Mouse (Mus musculus): ENCODE results near the gene Fry. TPM values are rescaled to one million over a fixed set of nuclear protein-coding genes. Genes with fewer than 3 reads are reported as not detected.
A peak's percentile ranks its signal among the peaks of the same experiment; 100 is the strongest.

Fry gene
- polyA plus RNA-seq, 1 experiment from 2014 or later: 3.2 TPM

DNA sequence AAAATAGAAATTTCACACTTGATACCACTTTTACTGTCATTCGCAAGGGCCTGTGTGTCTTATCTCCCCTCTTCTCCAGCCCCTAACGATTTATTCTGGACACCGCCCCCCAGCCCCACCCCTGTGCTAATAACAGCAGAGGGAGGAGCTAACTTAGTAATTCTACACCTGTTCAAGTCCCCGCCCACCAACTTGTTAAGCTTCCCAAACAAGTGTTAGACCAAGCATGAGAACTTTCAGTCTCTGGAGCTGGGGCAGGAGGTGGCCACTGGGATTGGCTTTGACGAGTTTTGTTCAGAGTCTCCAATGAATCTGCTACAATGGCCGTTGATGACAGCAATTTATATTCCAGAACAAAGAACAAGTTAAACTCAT, 77.8 kb downstream of the Fry start:
- TF ChIP-seq CTCF (IDR thresholded peaks at IDR 0.05; ENCODE audit: low read depth): no peak
- TF ChIP-seq EP300 (IDR thresholded peaks at IDR 0.05; ENCODE audit: low read depth): no peak
- Histone ChIP-seq H3K4me2 (ENCODE audit: low read depth, low read length) (peak overlapping the region; percentile 67), H3K36me3 (replicated peaks; ENCODE audit: insufficient read depth, low read length) (no peaks in the 10 kb centered on the region), H3K27me3 (ENCODE audit: insufficient read depth, low read length) (no peaks in the 10 kb centered on the region), H3K4me1 (ENCODE audit: insufficient read depth) (no peaks in the 10 kb centered on the region), H3K4me3 (ENCODE audit: low read depth, low read length) (peak overlapping the region; percentile 56), H3K9ac (replicated peaks) (peak overlapping the region; percentile 46; the same call in 1 of the 2 replicates), H3K27ac (ENCODE audit: low read depth) (peak overlapping the region; percentile 19; the same call in 1 of the 2 replicates), H3K9me3 (ENCODE audit: low read length) (no peaks in the 10 kb centered on the region)
- peak; percentile 87 for ATAC-seq
- DNase-seq: peak; percentile 67
- WGBS (ENCODE audit: insufficient replicate concordance): 4% methylated on average over 6 of the region's 6 CpGs

DNA sequence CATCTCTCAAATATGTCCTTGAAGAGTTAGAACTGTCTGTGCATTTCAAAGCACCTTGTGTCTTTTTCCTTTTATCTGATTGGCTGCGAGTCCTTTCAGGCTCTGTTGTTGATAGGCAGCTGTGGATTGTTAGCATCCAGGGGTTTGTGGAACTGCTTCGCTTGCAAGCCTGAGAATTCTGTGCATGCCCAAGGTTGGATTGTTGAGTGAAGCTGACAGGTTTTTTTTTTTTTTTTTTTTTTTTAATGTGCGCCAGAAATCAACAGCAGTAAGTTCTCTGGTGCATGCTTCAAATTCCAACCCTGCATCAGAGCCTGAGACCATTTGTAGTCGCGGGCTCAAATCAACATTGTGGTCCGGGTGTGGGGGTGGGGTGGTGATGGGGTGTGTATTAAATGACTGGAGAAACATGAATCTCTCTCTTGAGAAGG, 78.5 kb downstream of the Fry start:
- Histone ChIP-seq H3K4me2 (ENCODE audit: low read depth, low read length) (peak overlapping the region; percentile 67), H3K9ac (replicated peaks) (no peak overlapping the region), H3K4me1 (ENCODE audit: insufficient read depth) (no peaks in the 10 kb centered on the region), H3K9me3 (ENCODE audit: low read length) (no peaks in the 10 kb centered on the region), H3K27ac (ENCODE audit: low read depth) (no peak overlapping the region), H3K36me3 (replicated peaks; ENCODE audit: insufficient read depth, low read length) (no peaks in the 10 kb centered on the region), H3K4me3 (ENCODE audit: low read depth, low read length) (peak overlapping the region; percentile 56), H3K27me3 (ENCODE audit: insufficient read depth, low read length) (no peaks in the 10 kb centered on the region)
- no peak for DNase-seq
- TF ChIP-seq EP300 (IDR thresholded peaks at IDR 0.05; ENCODE audit: low read depth) (no peak), CTCF (IDR thresholded peaks at IDR 0.05; ENCODE audit: low read depth) (no peak)
- WGBS (ENCODE audit: insufficient replicate concordance): 33% methylated on average over 6 of the region's 6 CpGs
- ATAC-seq: no peak

DNA sequence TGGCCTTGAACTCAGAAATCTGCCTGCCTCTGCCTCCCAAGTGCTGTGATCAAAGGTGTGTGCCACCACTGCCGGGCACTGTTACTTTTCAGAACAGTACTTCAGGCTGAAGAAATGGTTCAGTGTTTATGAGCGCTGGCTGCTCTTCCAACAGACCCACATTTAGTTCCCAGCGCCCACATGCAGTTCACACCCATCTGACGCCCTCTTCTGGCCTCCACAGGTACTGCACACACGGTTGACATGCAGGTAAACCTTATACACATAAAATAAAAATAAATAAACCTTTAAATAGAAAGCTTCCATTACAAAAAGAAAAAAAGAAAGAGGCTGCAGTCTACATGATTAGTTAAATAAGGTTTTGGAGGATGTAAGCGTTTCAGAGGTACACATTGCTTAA, 88.3 kb downstream of the Fry start:
- H3K4me1 ChIP-seq (ENCODE audit: insufficient read depth): no peaks in the 10 kb centered on the region

DNA sequence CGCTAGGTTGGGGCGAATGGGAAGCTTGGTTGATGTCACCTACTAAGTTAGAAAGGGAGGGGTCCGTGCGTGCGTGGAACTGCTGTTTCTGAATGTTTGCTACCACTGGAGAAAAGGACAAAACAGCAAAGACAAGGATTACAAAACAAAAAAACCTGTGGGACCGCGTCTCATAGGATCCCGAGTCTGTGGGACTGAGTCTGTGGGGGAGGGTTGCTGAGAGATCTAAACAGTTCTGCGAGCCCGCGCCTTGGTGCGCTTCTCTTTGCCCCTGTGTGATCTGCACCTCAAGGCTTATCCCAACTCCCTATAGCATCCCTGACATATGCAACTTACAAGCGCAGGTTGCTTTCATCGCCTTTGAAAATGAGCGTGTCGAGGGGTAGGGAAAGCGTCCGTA, 89.2 kb downstream of the Fry start:
- H3K27me3 ChIP-seq (ENCODE audit: insufficient read depth, low read length): no peaks in the 10 kb centered on the region
- H3K4me2 ChIP-seq (ENCODE audit: low read depth, low read length): peak overlapping the region; percentile 24; the same call in 1 of the 2 replicates
- WGBS (ENCODE audit: insufficient replicate concordance): 63% methylated on average over 18 of the region's 18 CpGs
- 0 out of 2 replicates have a peak overlapping the region, but pooled peaks have one; percentile 6 for H3K4me3 ChIP-seq (ENCODE audit: low read depth, low read length)
- TF ChIP-seq CTCF (IDR thresholded peaks at IDR 0.05; ENCODE audit: low read depth) (no peak), EP300 (IDR thresholded peaks at IDR 0.05; ENCODE audit: low read depth) (no peak)
- no peaks in the 10 kb centered on the region for H3K9me3 ChIP-seq (ENCODE audit: low read length)
- no peaks in the 10 kb centered on the region; the same call in 1 of the 2 replicates for H3K36me3 ChIP-seq (replicated peaks; ENCODE audit: insufficient read depth, low read length)
- H3K4me1 ChIP-seq (ENCODE audit: insufficient read depth): no peaks in the 10 kb centered on the region
- no peak overlapping the region for H3K9ac ChIP-seq (replicated peaks)
- no peak overlapping the region for H3K27ac ChIP-seq (ENCODE audit: low read depth)
- ATAC-seq (no peak), DNase-seq (no peak)

More for the DNA sequence above, 88.3 kb downstream of the Fry start:
- Histone ChIP-seq H3K9me3 (ENCODE audit: low read length) (no peaks in the 10 kb centered on the region), H3K4me2 (ENCODE audit: low read depth, low read length) (no peak overlapping the region), H3K27ac (ENCODE audit: low read depth) (no peak overlapping the region), H3K27me3 (ENCODE audit: insufficient read depth, low read length) (no peaks in the 10 kb centered on the region), H3K4me3 (ENCODE audit: low read depth, low read length) (no peak overlapping the region), H3K9ac (replicated peaks) (no peak overlapping the region), H3K36me3 (replicated peaks; ENCODE audit: insufficient read depth, low read length) (no peaks in the 10 kb centered on the region; the same call in 1 of the 2 replicates)
- 77% methylated on average over 6 of the region's 6 CpGs for WGBS (ENCODE audit: insufficient replicate concordance)
- DNase-seq (no peak), ATAC-seq (no peak)
- TF ChIP-seq CTCF (IDR thresholded peaks at IDR 0.05; ENCODE audit: low read depth) (no peak; the same call in 1 of the 2 replicates), EP300 (IDR thresholded peaks at IDR 0.05; ENCODE audit: low read depth) (no peak)

DNA sequence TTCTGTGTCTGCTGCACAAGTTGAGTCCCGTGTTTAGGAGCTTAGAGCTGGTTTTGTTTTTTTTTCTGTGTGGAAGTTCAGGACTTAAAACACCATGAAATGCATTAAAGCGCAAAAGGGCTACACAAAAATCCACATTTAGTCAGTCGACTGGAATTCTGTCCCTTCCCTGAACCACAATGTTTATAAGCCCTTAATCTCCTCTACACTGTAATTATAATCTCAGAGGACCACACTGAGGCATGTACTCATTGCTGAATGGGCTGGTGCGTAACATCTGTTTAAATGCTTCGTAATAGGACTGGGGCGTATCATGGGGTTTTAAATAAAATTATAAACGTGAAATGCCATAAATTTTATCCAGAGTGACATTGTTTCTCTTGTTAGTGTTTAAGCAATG, 89.6 kb downstream of the Fry start:
- Histone ChIP-seq H3K27ac (ENCODE audit: low read depth) (no peak overlapping the region), H3K4me2 (ENCODE audit: low read depth, low read length) (peak overlapping the region; percentile 24; the same call in 1 of the 2 replicates), H3K9me3 (ENCODE audit: low read length) (no peaks in the 10 kb centered on the region), H3K4me1 (ENCODE audit: insufficient read depth) (no peaks in the 10 kb centered on the region), H3K9ac (replicated peaks) (no peak overlapping the region), H3K4me3 (ENCODE audit: low read depth, low read length) (0 out of 2 replicates have a peak overlapping the region, but pooled peaks have one; percentile 6), H3K36me3 (replicated peaks; ENCODE audit: insufficient read depth, low read length) (no peaks in the 10 kb centered on the region; the same call in 1 of the 2 replicates), H3K27me3 (ENCODE audit: insufficient read depth, low read length) (no peaks in the 10 kb centered on the region)
- TF ChIP-seq CTCF (IDR thresholded peaks at IDR 0.05; ENCODE audit: low read depth): no peak
- TF ChIP-seq EP300 (IDR thresholded peaks at IDR 0.05; ENCODE audit: low read depth): no peak
- DNase-seq (no peak), ATAC-seq (no peak)
- WGBS (ENCODE audit: insufficient replicate concordance): 66% methylated on average over 7 of the region's 7 CpGs

DNA sequence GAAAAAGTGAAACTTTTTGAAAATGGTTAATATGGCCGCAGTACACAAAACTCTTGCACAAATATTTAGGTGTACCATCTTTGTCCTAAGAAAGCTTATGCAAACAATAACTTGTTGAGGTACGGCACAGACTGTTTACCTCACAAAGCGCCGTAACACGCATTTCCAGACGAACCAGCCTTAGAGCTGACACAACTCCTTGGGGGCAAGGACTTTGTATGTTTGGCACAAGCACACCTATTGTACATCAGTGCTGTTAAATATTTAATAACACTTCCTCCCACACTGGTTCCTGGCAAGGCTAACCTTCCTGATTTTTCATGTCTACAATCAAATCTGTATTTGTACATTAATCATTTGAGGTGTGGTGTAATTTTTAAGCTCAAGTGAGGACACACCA, 95.6 kb downstream of the Fry start:
- Histone ChIP-seq H3K9ac (replicated peaks) (no peak overlapping the region), H3K4me2 (ENCODE audit: low read depth, low read length) (no peak overlapping the region), H3K27ac (ENCODE audit: low read depth) (no peak overlapping the region), H3K36me3 (replicated peaks; ENCODE audit: insufficient read depth, low read length) (no peaks in the 10 kb centered on the region), H3K4me1 (ENCODE audit: insufficient read depth) (0 out of 2 replicates have a peak, but pooled peaks cover 3% of the 10 kb centered on the region), H3K4me3 (ENCODE audit: low read depth, low read length) (no peak overlapping the region), H3K9me3 (ENCODE audit: low read length) (no peaks in the 10 kb centered on the region), H3K27me3 (ENCODE audit: insufficient read depth, low read length) (no peaks in the 10 kb centered on the region)
- no peak for DNase-seq
- TF ChIP-seq CTCF (IDR thresholded peaks at IDR 0.05; ENCODE audit: low read depth) (no peak), EP300 (IDR thresholded peaks at IDR 0.05; ENCODE audit: low read depth) (no peak)
- 81% methylated on average over 6 of the region's 6 CpGs for WGBS (ENCODE audit: insufficient replicate concordance)
- ATAC-seq: no peak
